Mouse (Mus musculus) neural tube, embryonic 11.5 days (tissue): Measurements from ENCODE around the gene Ndufc2. TPM values are rescaled to one million over a fixed set of nuclear protein-coding genes. Genes with fewer than 3 reads are reported as not detected.
"Not testable (repeated sequence)": the region's sequence is repeated elsewhere in the genome, so short reads cannot be mapped to it uniquely, and the experiment has no call there.

Source experiments
- ATAC-seq: fragments of 200-750 bp; cut with Nextera tagmentation; 2 replicates; pipeline ENCODE4 v1.8.0; 2017; ENCODE audit warnings: moderate number of reproducible peaks, mild to moderate bottlenecking, moderate TSS enrichment, moderate library complexity; ENCODE audit not compliant: insufficient read depth, low FRiP score, low TSS enrichment
- DNase-seq: peaks from one replicate; pipeline ENCODE4 v3.0.0-alpha.2; 2015; ENCODE audit warnings: low spot score
- H3K27ac ChIP-seq: fragments of 300-500 bp; sonication (generic); 2 replicates; pipeline ENCODE4 v1.5.1; 2014; ENCODE audit warnings: low read depth, mild to moderate bottlenecking, low read length
- H3K27me3 ChIP-seq: fragments of 300-500 bp; sonication (generic); 2 replicates; pipeline ENCODE4 v1.6.1; 2014; ENCODE audit warnings: mild to moderate bottlenecking, low read length, mixed read lengths; ENCODE audit not compliant: control insufficient read depth, insufficient read depth
- H3K36me3 ChIP-seq: fragments of 300-500 bp; sonication (generic); 2 replicates; pipeline ENCODE4 v1.6.1; 2014; ENCODE audit warnings: mild to moderate bottlenecking, low read length, moderate library complexity, mixed read lengths; ENCODE audit not compliant: control insufficient read depth, insufficient read depth
- H3K4me1 ChIP-seq: fragments of 300-500 bp; sonication (generic); 2 replicates; pipeline ENCODE4 v1.6.1; 2014; ENCODE audit warnings: low read length, mixed read lengths; ENCODE audit not compliant: control insufficient read depth, insufficient read depth
- H3K4me2 ChIP-seq: fragments of 300-500 bp; sonication (generic); 2 replicates; pipeline ENCODE4 v1.6.1; 2014; ENCODE audit warnings: low read depth, mild to moderate bottlenecking, moderate library complexity
- H3K4me3 ChIP-seq: fragments of 300-500 bp; sonication (generic); 2 replicates; pipeline ENCODE4 v1.5.1; 2014; ENCODE audit warnings: low read depth, low read length
- H3K9ac ChIP-seq: fragments of 300-500 bp; sonication (generic); 2 replicates; pipeline ENCODE4 v1.6.1; 2014; ENCODE audit warnings: mild to moderate bottlenecking, low read length
- H3K9me3 ChIP-seq: fragments of 300-500 bp; sonication (generic); 2 replicates; pipeline ENCODE4 v1.6.1; 2016; ENCODE audit warnings: low read length; ENCODE audit not compliant: control insufficient read depth
- WGBS: fragments of 180-500 bp; shearing (Covaris S2); extraction: QIAGEN DNeasy Blood & Tissue Kit; methylation state at CpG from one replicate; pipeline ENCODE4 v1.1.7; 2014; 5-methylcytosine and 5-hydroxymethylcytosine counted together
- polyA plus RNA-seq: library from polyadenylated mRNA; unstranded; fragments of >200 nt; fragmentation: Nextera tagmentation; extraction: Ambion mirVana; gene quantifications from 2 replicates; pipeline ENCODE4 v1.2.1, GENCODE M21; 2014

Ndufc2 gene
- polyA plus RNA-seq, 1 experiment from 2014 or later, result 320 TPM

GRCm38 (mm10) chr7:97427296-97427695, 27.5 kb downstream of the Ndufc2 start:
- Histone ChIP-seq H3K4me2 (no peak overlapping the region), H3K9ac (no peak overlapping the region), H3K36me3 (no peaks in the 10 kb centered on the region), H3K9me3 (no peaks in the 10 kb centered on the region), H3K27me3 (no peaks in the 10 kb centered on the region), H3K4me3 (no peak overlapping the region), H3K4me1 (peaks cover 10% of the 10 kb centered on the region), H3K27ac (no peak overlapping the region)
- WGBS, result 93% methylated on average over 6 of the region's 6 CpGs
- DNase-seq, result no peak
- no peak for ATAC-seq

DNA sequence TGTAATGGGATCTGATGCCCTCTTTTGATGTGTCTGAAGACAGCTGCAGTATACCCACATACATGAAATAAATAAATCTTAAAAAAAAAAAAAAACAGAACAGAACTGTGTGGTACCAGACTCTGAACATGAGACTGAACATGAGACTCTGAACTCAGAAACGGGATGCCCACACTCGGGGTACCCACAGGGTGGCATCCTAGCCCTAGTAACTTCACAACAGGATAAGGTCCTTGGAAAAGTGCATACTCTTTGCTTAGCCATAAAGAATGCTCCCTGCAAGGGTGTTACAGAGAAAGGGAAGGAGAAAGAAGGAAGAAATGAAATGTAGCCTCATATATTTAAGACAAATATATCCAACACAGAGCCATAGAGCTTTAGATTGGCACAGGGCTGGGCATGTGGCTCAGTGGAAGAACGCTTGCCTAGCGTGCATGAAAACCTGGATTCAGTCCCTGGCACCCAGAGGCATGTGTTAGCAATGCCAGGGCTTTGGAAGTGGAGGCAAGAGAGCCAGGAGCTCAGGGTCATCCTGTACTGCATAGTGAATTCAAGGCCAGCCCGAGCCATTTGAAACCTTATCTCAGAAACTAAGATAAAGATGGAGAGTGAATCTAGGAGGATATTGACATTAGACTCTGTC, 28.1 kb downstream of the Ndufc2 start:
- Histone ChIP-seq H3K36me3 (no peaks in the 10 kb centered on the region), H3K4me2 (no peak overlapping the region), H3K4me3 (no peak overlapping the region), H3K9ac (no peak overlapping the region), H3K27me3 (no peaks in the 10 kb centered on the region), H3K9me3 (no peaks in the 10 kb centered on the region), H3K4me1 (peaks cover 10% of the 10 kb centered on the region), H3K27ac (no peak overlapping the region)
- no peak for DNase-seq
- WGBS, result 80% methylated on average over 5 of the region's 5 CpGs
- ATAC-seq, result no peak

DNA sequence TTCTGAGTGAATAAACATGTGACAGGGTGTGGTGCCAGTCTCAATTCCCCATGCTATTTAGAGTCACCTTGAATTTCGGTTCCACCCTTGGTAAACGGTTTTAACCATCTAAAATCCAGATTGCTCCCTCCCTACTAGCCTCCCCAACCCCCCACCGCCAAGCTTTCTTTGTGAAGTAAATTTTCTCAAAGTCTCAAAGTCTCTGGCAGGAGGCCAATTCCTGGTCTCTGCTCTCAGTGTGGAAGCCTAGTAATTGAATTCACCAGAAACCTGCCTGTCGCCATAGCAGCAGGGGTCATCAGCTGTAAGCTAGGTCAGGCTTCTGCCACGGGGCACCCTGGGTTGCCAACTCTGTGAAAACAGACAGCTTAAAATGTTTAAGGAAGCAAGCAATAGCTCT, 29.9 kb downstream of the Ndufc2 start:
- peak; percentile 81 for DNase-seq
- Histone ChIP-seq H3K27ac (no peak overlapping the region), H3K27me3 (no peaks in the 10 kb centered on the region), H3K9ac (no peak overlapping the region), H3K4me2 (no peak overlapping the region), H3K9me3 (no peaks in the 10 kb centered on the region), H3K4me1 (peaks cover 10% of the 10 kb centered on the region), H3K4me3 (no peak overlapping the region), H3K36me3 (no peaks in the 10 kb centered on the region)
- 5% methylated on average over 5 of the region's 5 CpGs for WGBS
- ATAC-seq, result peak; percentile 80

GRCm38 (mm10) chr7:97433517-97433916, 33.7 kb downstream of the Ndufc2 start:
- H3K27ac ChIP-seq, H3K27me3 ChIP-seq, H3K9ac ChIP-seq, ATAC-seq, H3K4me2 ChIP-seq, H3K9me3 ChIP-seq, DNase-seq, H3K36me3 ChIP-seq, H3K4me3 ChIP-seq: not testable (repeated sequence)
- H3K4me1 ChIP-seq, result peaks cover 10% of the 10 kb centered on the region
- WGBS, result 84% methylated on average over 3 of the region's 3 CpGs

- DNase-seq, result no peak
- Histone ChIP-seq H3K9me3 (no peaks in the 10 kb centered on the region), H3K9ac (no peak overlapping the region), H3K4me3 (no peak overlapping the region), H3K27ac (no peak overlapping the region), H3K4me1 (peaks cover 7% of the 10 kb centered on the region), H3K36me3 (no peaks in the 10 kb centered on the region), H3K4me2 (no peak overlapping the region), H3K27me3 (no peaks in the 10 kb centered on the region)
- WGBS, result 88% methylated on average over 10 of the region's 10 CpGs
- no peak for ATAC-seq
Measured at GRCm38 (mm10) chr7:97434517-97434916, 34.7 kb downstream of the Ndufc2 start.

DNA sequence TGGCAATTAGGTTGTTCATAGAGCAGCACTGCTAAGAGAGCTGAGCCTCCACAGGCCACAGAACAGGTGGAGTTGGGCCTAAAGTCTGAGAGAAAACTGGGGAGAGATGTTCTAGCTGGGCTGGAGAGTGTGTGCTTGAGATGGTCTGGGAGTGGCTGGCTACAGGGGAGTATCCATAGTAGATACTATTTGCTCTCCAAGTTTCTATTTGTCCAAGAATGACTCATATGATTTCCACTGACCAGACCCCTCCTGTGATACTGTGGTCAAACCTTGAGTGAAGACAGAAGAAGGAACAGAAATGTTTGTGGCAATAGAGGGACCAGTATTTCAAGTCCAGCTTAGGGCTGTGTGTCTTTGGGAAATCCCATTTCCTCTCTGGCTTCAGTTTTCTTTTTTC, 39.2 kb downstream of the Ndufc2 start:
- ATAC-seq (no peak), DNase-seq (no peak)
- Histone ChIP-seq H3K4me3 (no peak overlapping the region), H3K27me3 (no peaks in the 10 kb centered on the region), H3K36me3 (no peaks in the 10 kb centered on the region), H3K27ac (no peak overlapping the region), H3K4me2 (no peak overlapping the region), H3K9me3 (no peaks in the 10 kb centered on the region), H3K9ac (no peak overlapping the region), H3K4me1 (no peaks in the 10 kb centered on the region)

DNA sequence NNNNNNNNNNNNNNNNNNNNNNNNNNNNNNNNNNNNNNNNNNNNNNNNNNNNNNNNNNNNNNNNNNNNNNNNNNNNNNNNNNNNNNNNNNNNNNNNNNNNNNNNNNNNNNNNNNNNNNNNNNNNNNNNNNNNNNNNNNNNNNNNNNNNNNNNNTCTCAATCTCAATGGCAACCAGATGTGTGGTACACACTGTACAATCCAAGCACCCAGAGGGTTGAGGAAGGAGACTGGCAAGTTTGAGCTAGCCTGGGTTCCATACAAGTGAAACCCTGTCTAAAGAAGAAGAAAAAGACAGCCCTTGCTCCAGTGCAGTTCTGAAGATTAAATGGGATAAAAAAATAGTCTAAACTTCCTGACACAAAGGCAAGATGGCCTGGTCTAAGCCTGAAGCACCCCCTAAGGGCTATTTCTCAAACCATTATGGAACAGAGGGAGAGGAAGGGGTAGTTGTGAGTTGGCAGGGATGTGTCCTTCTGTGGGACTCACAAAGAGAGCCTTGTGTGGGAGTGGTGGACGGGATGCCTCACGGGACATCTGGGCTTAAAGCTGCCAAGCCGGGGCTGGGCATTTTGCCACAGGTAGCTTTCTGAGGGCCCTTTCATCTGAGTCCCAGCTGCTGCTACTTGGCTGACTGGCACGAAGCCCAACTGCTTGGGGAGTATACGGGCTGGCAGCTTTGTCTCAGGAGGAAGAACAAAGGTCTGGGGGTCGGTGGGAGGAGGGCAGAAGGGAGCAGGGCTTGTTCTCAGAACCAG, 46.5 kb downstream of the Ndufc2 start:
- Histone ChIP-seq H3K4me2 (no peak overlapping the region), H3K27ac (peak overlapping the region; percentile 39; the same call in 1 of the 2 replicates), H3K9ac (no peak overlapping the region), H3K9me3 (no peaks in the 10 kb centered on the region), H3K4me3 (no peak overlapping the region), H3K4me1 (no peaks in the 10 kb centered on the region), H3K36me3 (no peaks in the 10 kb centered on the region), H3K27me3 (no peaks in the 10 kb centered on the region)
- 58% methylated on average over 6 of the region's 6 CpGs for WGBS
- DNase-seq, result no peak
- peak; percentile 77; the same call in 1 of the 2 replicates for ATAC-seq

GRCm38 (mm10) chr7:97447050-97447531, 47.3 kb downstream of the Ndufc2 start:
- Histone ChIP-seq H3K4me3 (no peak overlapping the region), H3K36me3 (no peaks in the 10 kb centered on the region), H3K9ac (no peak overlapping the region), H3K27me3 (no peaks in the 10 kb centered on the region), H3K4me2 (no peak overlapping the region), H3K4me1 (no peaks in the 10 kb centered on the region), H3K9me3 (no peaks in the 10 kb centered on the region), H3K27ac (peak overlapping the region; percentile 39; the same call in 1 of the 2 replicates)
- WGBS, result 53% methylated on average over 6 of the region's 6 CpGs
- ATAC-seq, result peak; percentile 69; the same call in 1 of the 2 replicates
- DNase-seq, result no peak

DNA sequence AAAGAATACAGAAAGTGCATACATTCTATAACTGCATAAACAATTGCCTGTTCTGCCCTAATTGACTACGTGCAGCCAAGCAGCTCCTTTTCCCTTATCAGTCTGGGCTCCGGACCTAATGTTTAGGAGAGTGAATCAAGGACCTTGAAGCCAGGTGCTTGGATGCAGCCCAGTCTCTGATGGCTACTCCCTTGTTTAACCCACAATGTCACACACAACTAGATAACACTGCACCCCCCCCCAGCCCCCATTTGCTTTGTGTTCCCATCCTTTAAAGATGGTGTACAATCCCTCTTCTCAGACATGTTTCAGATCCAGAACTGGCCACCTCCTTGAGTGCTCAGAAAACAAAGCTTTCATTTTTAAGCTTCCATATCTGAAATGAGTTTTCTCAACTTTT, 51.2 kb downstream of the Ndufc2 start, which contains the start of gene Kctd14:
Gene Kctd14, plus strand, starts transcription at position 301 of the 400 bp plus-strand sequence.
- H3K9me3 ChIP-seq, H3K4me2 ChIP-seq, ATAC-seq, H3K36me3 ChIP-seq, H3K27ac ChIP-seq, H3K27me3 ChIP-seq, H3K9ac ChIP-seq, H3K4me3 ChIP-seq, H3K4me1 ChIP-seq, DNase-seq: not testable (repeated sequence)
- WGBS, result 91% methylated on average over 2 of the region's 2 CpGs
